Mouse (Mus musculus): ENCODE results near the gene Ect2.
A peak's percentile ranks its signal among the peaks of the same experiment; 100 is the strongest.

Gene Ect2

GRCm38 (mm10) chr3:27158910-27159309 is 5.2 kb upstream of the Ect2 start:
- no peak for DNase-seq (ENCODE audit: low spot score in 2 of 2)

- no peak for DNase-seq (ENCODE audit: low spot score in 2 of 2)
Measured at GRCm38 (mm10) chr3:27156594-27156949, 2.9 kb upstream of the Ect2 start.

- no peak for DNase-seq (ENCODE audit: low spot score in 2 of 2)
Measured at GRCm38 (mm10) chr3:27155856-27156593, 2.3 kb upstream of the Ect2 start.

DNA sequence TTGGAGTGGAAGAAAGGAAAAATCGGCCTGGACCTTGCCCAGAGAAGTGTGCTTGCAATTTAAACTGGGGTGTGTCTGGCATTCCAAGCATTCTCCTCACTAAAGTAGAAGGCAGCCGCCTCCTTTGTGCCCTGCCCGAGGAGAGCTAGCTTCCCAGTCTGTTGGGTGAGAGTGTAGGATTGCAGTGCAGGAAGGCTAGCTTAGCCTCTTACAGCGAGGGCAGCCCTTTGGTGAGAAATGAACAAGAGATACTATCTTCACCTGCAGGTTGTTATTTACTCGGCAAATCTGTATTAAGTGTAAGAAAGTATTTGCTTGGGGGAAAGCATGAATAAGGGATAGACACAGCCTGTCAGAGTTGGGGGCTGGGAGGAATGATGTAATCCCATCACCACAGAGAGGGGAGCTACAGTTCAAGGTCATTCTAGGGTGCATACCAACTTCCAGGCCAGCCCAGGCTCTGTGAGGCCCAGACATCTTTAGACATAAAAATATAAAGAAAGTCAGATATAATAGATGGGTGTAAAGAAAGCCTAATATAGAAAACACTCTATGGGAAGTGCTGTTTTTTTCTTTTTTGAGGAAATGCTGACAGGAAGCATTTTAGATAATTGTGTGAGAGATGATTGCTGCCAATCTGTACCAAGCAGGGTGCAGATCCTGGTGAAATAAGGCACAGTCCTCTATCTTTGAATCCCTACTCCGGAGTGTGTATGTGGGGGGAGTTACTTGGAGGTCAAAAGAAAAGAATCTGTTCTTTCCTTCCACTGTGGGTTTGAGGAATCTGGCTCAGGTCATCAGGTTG is 1.6 kb upstream of the Ect2 start:
- DNase-seq (ENCODE audit: low spot score in 2 of 2): peak; percentile 20 to 29

- DNase-seq (ENCODE audit: low spot score in 2 of 2): no peak
Measured at GRCm38 (mm10) chr3:27154280-27154679, 602 bp upstream of the Ect2 start.

DNA sequence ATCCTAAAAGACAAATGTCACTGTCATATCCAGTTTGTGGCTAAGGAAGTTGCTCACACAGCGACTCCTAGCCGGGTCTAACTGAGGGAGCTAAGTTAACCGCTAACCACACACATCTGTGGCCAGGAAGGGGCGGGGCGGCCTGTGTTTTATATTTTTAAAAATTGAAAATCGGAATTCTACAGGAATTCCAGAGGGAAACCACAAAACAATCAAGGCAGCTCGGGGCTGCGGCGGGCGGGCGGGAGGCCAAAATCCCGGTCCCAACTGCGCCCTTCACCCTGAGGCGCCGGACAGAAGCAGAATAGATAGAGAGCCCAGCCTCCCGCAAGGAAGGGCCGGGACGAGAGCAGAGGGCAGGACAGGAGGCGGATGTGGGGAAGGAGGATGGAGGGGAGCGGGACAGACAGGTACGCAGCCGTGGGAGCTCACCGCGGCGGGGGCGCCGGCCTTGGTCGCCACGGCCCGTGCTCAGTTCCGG is 447 bp downstream of the Ect2 start:
- no peak for DNase-seq (ENCODE audit: low spot score in 2 of 2)

DNA sequence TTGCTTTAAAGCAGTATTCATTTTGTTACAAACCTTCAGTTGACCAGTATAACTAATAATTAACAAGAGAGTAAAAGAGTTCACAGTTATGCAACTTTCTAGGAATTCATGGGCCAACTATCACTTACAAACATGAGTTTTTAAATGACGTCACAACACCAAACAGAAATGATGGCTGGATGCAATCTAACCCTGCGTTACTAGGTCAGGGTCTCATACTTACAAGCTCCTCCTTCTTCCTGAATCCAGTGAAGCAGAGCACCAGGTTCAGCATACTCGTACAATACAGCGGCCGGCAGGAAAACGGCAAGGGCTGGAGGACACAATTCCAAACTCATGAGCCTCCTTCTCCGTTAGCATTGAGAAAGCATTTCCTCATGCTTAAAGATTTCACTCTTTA is 7.9 kb downstream of the Ect2 start:
- DNase-seq (ENCODE audit: low spot score in 2 of 2): no peak

GRCm38 (mm10) chr3:27143570-27143969 is 10.1 kb downstream of the Ect2 start:
- no peak for DNase-seq (ENCODE audit: low spot score in 2 of 2)

GRCm38 (mm10) chr3:27140101-27140500 is 13.6 kb downstream of the Ect2 start:
- DNase-seq (ENCODE audit: low spot score in 2 of 2): no peak

DNA sequence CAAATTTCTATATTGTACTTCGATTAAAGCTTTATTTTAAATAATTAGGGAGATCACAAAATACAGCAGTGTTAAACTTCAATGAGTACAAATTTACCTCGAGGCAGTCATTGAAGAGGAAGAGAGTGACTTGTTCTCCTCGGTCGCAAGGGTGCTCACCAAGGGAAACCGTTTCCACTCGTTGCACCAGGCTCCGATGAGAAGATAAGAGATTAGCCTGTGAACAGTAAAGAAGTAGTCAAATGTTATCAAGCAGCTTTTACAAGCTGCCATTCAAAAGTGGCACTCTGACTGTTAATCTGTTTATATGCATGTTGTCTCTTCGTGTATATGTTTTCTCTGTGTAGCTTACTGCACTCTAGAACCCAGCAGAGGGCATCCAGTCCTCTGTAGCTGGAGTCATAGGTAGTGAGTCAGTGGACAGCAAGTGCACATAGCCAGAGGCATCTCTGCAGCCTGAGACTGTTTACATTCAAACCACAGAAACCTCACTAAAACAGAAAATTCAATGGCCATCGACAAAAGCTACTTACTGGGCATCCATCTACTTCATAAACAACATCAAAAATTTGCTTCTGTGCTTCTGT is 31.7 kb downstream of the Ect2 start:
- DNase-seq (ENCODE audit: low spot score in 2 of 2): no peak

DNA sequence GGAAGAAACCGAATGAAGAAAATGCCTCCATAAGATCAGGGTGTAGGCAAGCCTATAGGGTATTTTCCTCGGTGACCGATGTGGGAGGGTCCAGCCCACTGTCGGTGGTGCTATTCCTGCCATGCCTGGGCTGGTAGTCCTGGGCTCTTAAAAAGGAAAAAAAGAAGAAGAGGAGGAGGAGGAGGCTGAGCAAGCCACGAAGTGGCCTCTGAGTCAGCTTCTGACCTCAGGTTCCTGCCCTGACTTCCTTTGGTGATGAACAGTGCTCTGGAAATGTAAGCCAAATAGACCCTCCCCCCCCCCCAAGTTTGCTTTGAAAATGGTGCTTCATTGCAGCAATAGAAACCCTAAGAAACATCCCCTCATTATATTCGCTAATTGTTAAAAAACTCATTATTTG is 32.7 kb downstream of the Ect2 start:
- DNase-seq (ENCODE audit: low spot score in 2 of 2): no peak

- no peak for DNase-seq (ENCODE audit: low spot score in 2 of 2)
Measured at GRCm38 (mm10) chr3:27118227-27118626, 35.5 kb downstream of the Ect2 start.

GRCm38 (mm10) chr3:27110860-27111259 is 42.8 kb downstream of the Ect2 start:
- DNase-seq (ENCODE audit: low spot score in 2 of 2): no peak

DNA sequence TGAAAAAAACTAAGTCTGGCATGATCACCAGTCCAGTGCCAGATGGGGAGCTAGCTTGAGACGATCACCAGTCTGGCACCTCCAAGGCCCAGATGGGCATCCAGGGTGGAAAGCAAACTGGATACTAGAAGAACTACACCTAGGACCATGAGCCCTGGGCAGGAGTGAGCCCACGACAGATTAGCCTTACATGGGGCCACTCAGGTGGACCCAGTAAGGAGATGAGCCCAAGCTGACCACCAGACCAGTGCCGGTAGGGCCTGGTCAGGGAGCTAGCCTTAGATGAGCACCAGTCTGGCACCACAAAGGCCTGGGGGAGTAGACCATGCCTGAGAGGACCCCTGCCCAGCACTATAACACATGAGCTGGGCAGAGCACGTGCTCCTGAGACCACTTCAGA is 44.6 kb downstream of the Ect2 start:
- DNase-seq (ENCODE audit: low spot score in 2 of 2): no peak

DNA sequence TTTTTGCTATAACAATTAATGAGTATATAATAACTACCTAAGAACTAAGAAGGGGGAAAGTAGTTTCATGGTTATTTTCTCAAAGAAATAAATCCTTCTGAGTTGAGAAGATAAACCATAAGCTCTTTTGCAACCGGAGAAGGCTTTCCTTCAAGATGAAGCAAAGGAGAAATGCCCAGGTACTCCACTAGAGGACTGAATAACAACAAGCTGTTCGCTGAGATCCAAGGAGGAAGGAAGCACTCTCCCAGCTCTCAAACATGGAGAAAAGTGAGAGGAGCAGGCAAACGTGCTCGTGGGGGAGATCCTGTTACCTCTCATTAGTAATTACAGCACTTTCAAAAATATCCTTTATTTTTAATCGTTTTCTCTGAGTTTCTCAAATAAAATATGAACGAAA is 46.5 kb downstream of the Ect2 start:
- no peak for DNase-seq (ENCODE audit: low spot score in 2 of 2)

- no peak for DNase-seq (ENCODE audit: low spot score in 2 of 2)
Measured at GRCm38 (mm10) chr3:27102965-27103364, 50.7 kb downstream of the Ect2 start.

DNA sequence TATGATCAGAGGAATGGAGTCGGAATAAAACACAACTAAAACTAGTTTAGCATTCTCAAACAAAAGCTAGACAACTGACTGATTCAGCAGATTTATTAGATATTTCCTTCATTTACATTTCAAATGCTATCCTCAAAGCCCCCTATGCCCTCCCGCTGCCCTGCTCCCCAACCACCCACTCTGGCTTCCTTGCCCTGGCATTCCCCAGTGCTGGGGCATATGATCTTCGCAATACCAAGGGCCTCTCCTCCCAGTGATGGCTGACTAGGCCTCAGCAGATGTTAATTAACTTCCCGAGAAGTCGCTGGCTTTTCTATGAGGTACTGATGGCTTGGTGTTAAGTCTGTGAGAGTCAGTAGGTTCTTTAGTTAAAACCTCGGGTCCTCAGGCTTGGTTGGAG is 55.0 kb downstream of the Ect2 start:
- DNase-seq (ENCODE audit: low spot score in 2 of 2): no peak

DNA sequence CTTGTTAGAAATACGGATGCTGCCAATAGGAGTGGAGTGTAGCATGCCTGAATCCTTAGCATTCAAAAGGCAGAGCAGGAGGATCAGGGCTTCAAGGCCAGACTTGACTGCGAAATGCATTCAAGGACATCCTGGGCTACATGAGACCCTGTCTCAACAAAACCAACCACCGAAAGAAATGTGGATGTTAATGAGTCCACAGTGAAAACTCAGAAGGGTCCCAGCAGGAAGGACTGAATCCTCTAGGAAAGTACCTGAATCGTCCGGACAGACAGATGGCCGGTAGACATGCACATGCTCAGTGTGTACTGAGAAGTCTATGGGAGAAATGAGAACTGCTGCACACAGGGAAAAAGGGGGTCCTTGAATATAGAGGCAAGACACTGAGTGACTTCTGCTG is 67.5 kb downstream of the Ect2 start:
- no peak for DNase-seq (ENCODE audit: low spot score in 2 of 2)

DNA sequence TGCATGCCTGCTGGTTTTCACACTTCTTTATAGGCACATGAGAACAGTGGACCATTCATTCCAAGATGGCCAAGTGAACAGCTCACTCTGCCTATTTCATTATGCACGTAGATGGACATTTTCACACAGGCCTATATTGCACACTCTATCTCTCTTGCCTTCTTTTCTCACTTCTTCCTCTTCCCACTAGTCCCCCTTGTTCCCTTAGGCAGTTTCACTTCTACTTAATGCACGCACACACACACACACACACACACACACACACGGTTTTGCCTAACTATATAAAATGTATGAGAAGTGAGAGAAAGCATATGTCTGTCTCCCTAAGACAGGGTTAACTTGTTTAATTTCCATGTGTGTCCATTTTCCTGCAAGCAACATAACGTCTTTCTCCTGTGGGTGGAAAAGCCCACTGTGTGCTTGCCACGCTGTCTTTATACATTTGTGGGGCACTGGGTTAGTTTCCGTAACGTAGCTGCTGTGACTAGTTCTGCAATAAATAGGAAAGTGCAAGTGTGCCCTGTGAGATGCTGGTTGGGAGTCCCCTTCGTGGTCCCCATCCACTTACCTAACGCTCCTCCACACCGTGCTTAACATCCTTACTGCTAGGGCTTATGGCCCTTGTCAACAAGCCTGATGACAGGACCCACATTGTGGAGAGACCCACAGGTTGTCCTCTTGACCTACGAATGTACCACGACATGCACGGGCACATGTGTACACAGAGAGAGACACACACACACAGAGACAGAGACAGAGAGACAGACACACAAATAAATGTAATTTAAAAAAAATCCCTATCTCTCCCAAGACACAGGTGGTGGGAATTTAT is 72.2 kb downstream of the Ect2 start:
- no peak for DNase-seq (ENCODE audit: low spot score in 2 of 2)

DNA sequence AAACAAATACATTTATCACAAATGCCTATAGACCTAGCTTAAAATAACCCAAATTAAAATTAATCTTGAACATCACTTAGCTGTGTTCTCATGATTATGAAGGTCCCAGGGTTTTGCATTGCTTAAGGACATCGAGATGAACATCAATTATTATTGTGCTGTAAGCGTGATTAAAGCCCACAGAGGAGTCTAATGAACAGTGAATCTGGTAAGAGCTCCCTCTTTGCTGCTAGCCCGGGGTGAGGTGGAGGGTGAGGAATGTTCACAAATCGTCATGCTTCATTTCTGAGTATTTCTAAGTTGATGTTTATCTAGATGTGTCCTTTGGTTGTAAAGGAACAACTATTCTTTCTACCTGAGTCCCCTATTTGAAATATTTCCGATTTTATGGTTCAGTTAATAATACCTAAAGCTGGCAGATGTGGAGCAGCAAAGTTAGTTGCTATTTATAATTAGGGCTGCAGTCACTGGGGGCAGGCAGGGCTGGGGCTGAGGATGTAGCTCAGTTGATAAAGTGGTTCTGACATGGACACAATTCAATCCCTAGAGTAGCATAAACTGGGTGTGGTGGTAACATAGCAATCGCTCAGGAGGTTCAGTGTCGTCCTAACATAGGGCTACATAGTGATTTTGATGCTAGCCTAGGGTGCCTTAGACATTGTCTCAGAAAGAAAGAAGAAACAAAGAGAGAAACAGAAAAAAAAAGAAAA is 73.5 kb downstream of the Ect2 start:
- no peak for DNase-seq (ENCODE audit: low spot score in 2 of 2)

GRCm38 (mm10) chr3:27073884-27074283 is 79.8 kb downstream of the Ect2 start:
- no peak for DNase-seq (ENCODE audit: low spot score in 2 of 2)

All from urinary bladder, postnatal 36 days (tissue).